Mouse (Mus musculus) heart, embryonic 11.5 days (tissue): ENCODE data around the gene Slc43a3. TPM values are rescaled to one million over a fixed set of nuclear protein-coding genes. Genes with fewer than 3 reads are reported as not detected.
A peak's percentile ranks its signal among the peaks of the same experiment; 100 is the strongest.
"Not testable (repeated sequence)": the region's sequence is repeated elsewhere in the genome, so short reads cannot be mapped to it uniquely, and the experiment has no call there.

ENCODE experiments used
- ATAC-seq: fragments of 200-750 bp; cut with Nextera tagmentation; replicated peaks from 2 replicates; pipeline ENCODE4 v1.8.0; 2017; ENCODE audit warnings: moderate library complexity; ENCODE audit not compliant: insufficient number of reproducible peaks, low FRiP score, low TSS enrichment
- H3K27ac ChIP-seq: fragments of 300-500 bp; sonication (generic); 2 replicates; pipeline ENCODE4 v1.5.1; 2014; ENCODE audit warnings: mild to moderate bottlenecking, low read depth, low read length
- H3K27me3 ChIP-seq: fragments of 300-500 bp; sonication (generic); 2 replicates; pipeline ENCODE4 v1.6.1; 2014; ENCODE audit warnings: mild to moderate bottlenecking, low read length, mixed read lengths; ENCODE audit not compliant: control insufficient read depth, insufficient read depth
- H3K36me3 ChIP-seq: fragments of 300-500 bp; sonication (generic); 2 replicates; pipeline ENCODE4 v1.6.1; 2014; ENCODE audit warnings: mild to moderate bottlenecking, low read length, moderate library complexity, mixed read lengths; ENCODE audit not compliant: control insufficient read depth, insufficient read depth
- H3K4me1 ChIP-seq: fragments of 300-500 bp; sonication (generic); 2 replicates; pipeline ENCODE4 v1.6.1; 2014; ENCODE audit warnings: low read length; ENCODE audit not compliant: control insufficient read depth, insufficient read depth
- H3K4me2 ChIP-seq: fragments of 300-500 bp; sonication (generic); 2 replicates; pipeline ENCODE4 v1.6.1; 2014; ENCODE audit warnings: mild to moderate bottlenecking, moderate library complexity
- H3K4me3 ChIP-seq: fragments of 300-500 bp; sonication (generic); 2 replicates; pipeline ENCODE4 v1.5.1; 2014; ENCODE audit warnings: low read depth, low read length
- H3K9ac ChIP-seq: fragments of 300-500 bp; sonication (generic); 2 replicates; pipeline ENCODE4 v1.6.1; 2014; ENCODE audit warnings: mild to moderate bottlenecking, low read depth, low read length, moderate library complexity
- H3K9me3 ChIP-seq: fragments of 300-500 bp; sonication (generic); replicated peaks from 2 replicates; pipeline ENCODE4 v1.6.1; 2016; ENCODE audit warnings: low read length; ENCODE audit not compliant: control insufficient read depth
- WGBS: fragments of 180-500 bp; shearing (Covaris S2); extraction: QIAGEN DNeasy Blood & Tissue Kit; methylation state at CpG from one replicate; pipeline ENCODE4 v1.1.7; 2014; ENCODE audit not compliant: insufficient replicate concordance; 5-methylcytosine and 5-hydroxymethylcytosine counted together
- polyA plus RNA-seq: library from polyadenylated mRNA; unstranded; fragments of >200 nt; fragmentation: Nextera tagmentation; extraction: Ambion mirVana; gene quantifications from 2 replicates; pipeline ENCODE4 v1.2.1, GENCODE M21; 2014

The Slc43a3 gene
- polyA plus RNA-seq, 1 experiment from 2014 or later, result 52.5 TPM

GRCm38 (mm10) chr2:84895495-84896198 lies 40.7 kb upstream of the Slc43a3 start:
- no peak overlapping the region for H3K9ac ChIP-seq
- H3K4me3 ChIP-seq, result no peak overlapping the region
- no peak for ATAC-seq
- no peaks in the 10 kb centered on the region for H3K9me3 ChIP-seq
- H3K4me1 ChIP-seq, result no peaks in the 10 kb centered on the region
- no peak overlapping the region for H3K27ac ChIP-seq
- no peaks in the 10 kb centered on the region for H3K36me3 ChIP-seq
- WGBS, result 54% methylated on average over 4 of the region's 4 CpGs
- H3K27me3 ChIP-seq, result peaks cover 15% of the 10 kb centered on the region; the same call in 1 of the 2 replicates
- H3K4me2 ChIP-seq, result no peak overlapping the region

- H3K4me1 ChIP-seq, H3K9ac ChIP-seq, H3K9me3 ChIP-seq, H3K36me3 ChIP-seq, ATAC-seq, H3K27ac ChIP-seq, H3K4me3 ChIP-seq, H3K4me2 ChIP-seq: not testable (repeated sequence)
- 88% methylated on average over 6 of the region's 6 CpGs for WGBS
- H3K27me3 ChIP-seq, result peaks cover 12% of the 10 kb centered on the region; the same call in 1 of the 2 replicates
Measured at GRCm38 (mm10) chr2:84896686-84897085, 39.7 kb upstream of the Slc43a3 start.

GRCm38 (mm10) chr2:84912722-84913121 lies 23.7 kb upstream of the Slc43a3 start:
- WGBS, result 57% methylated on average over 3 of the region's 3 CpGs
- ATAC-seq, result no peak

GRCm38 (mm10) chr2:84913881-84914280 lies 22.5 kb upstream of the Slc43a3 start:
- WGBS, result 47% methylated on average over 5 of the region's 5 CpGs

More at GRCm38 (mm10) chr2:84912722-84913121, 23.7 kb upstream of the Slc43a3 start:
- Histone ChIP-seq H3K4me1 (no peaks in the 10 kb centered on the region), H3K9me3 (no peaks in the 10 kb centered on the region), H3K4me3 (no peak overlapping the region), H3K36me3 (no peaks in the 10 kb centered on the region), H3K9ac (no peak overlapping the region), H3K27ac (no peak overlapping the region), H3K4me2 (no peak overlapping the region), H3K27me3 (no peaks in the 10 kb centered on the region)

GRCm38 (mm10) chr2:84915330-84915729 lies 21.0 kb upstream of the Slc43a3 start:
- Histone ChIP-seq H3K36me3 (no peaks in the 10 kb centered on the region), H3K27ac (no peak overlapping the region), H3K9me3 (no peaks in the 10 kb centered on the region), H3K9ac (no peak overlapping the region), H3K4me2 (no peak overlapping the region), H3K4me1 (peaks cover 2% of the 10 kb centered on the region; the same call in 1 of the 2 replicates), H3K4me3 (no peak overlapping the region), H3K27me3 (no peaks in the 10 kb centered on the region)
- 75% methylated on average over 3 of the region's 3 CpGs for WGBS
- ATAC-seq, result no peak

More at GRCm38 (mm10) chr2:84913881-84914280, 22.5 kb upstream of the Slc43a3 start:
- Histone ChIP-seq H3K9ac (0 out of 2 replicates have a peak overlapping the region, but pooled peaks have one; percentile 10), H3K27ac (peak overlapping the region; percentile 54), H3K9me3 (no peaks in the 10 kb centered on the region), H3K4me3 (no peak overlapping the region), H3K36me3 (no peaks in the 10 kb centered on the region), H3K4me2 (no peak overlapping the region), H3K4me1 (peaks cover 2% of the 10 kb centered on the region; the same call in 1 of the 2 replicates), H3K27me3 (no peaks in the 10 kb centered on the region)
- ATAC-seq, result no peak

GRCm38 (mm10) chr2:84916548-84917320 lies 19.6 kb upstream of the Slc43a3 start:
- H3K27me3 ChIP-seq, result no peaks in the 10 kb centered on the region
- no peaks in the 10 kb centered on the region for H3K36me3 ChIP-seq
- no peaks in the 10 kb centered on the region for H3K9me3 ChIP-seq
- no peak overlapping the region for H3K4me3 ChIP-seq
- WGBS, result 56% methylated on average over 8 of the region's 8 CpGs
- ATAC-seq, result no peak
- H3K27ac ChIP-seq, result peak overlapping the region; percentile 29; the same call in 1 of the 2 replicates
- H3K4me2 ChIP-seq, result no peak overlapping the region
- H3K4me1 ChIP-seq, result peaks cover 2% of the 10 kb centered on the region; the same call in 1 of the 2 replicates
- H3K9ac ChIP-seq, result no peak overlapping the region

GRCm38 (mm10) chr2:84918188-84918587 lies 18.2 kb upstream of the Slc43a3 start:
- Histone ChIP-seq H3K9ac (no peak overlapping the region), H3K4me1 (peaks cover 2% of the 10 kb centered on the region; the same call in 1 of the 2 replicates), H3K27ac (no peak overlapping the region), H3K36me3 (no peaks in the 10 kb centered on the region), H3K4me3 (no peak overlapping the region), H3K27me3 (no peaks in the 10 kb centered on the region), H3K4me2 (no peak overlapping the region), H3K9me3 (no peaks in the 10 kb centered on the region)
- 45% methylated on average over 3 of the region's 3 CpGs for WGBS
- ATAC-seq, result no peak

GRCm38 (mm10) chr2:84919601-84920108 lies 16.7 kb upstream of the Slc43a3 start:
- no peak overlapping the region for H3K4me3 ChIP-seq
- H3K36me3 ChIP-seq, result no peaks in the 10 kb centered on the region
- H3K4me2 ChIP-seq, result no peak overlapping the region
- no peak for ATAC-seq
- H3K4me1 ChIP-seq, result peaks cover 2% of the 10 kb centered on the region; the same call in 1 of the 2 replicates
- H3K27ac ChIP-seq, result no peak overlapping the region
- H3K27me3 ChIP-seq, result no peaks in the 10 kb centered on the region
- H3K9ac ChIP-seq, result no peak overlapping the region
- WGBS, result 83% methylated on average over 10 of the region's 10 CpGs
- H3K9me3 ChIP-seq, result no peaks in the 10 kb centered on the region; the same call in 1 of the 2 replicates
